Mouse (Mus musculus) midbrain, postnatal 0 days (tissue): Measurements from ENCODE around the gene Disp1. TPM values are rescaled to one million over a fixed set of nuclear protein-coding genes. Genes with fewer than 3 reads are reported as not detected.

ENCODE experiments used
- ATAC-seq: fragments of 200-750 bp; cut with Nextera tagmentation; 2 replicates; pipeline ENCODE4 v1.8.0; 2017; ENCODE audit warnings: moderate number of reproducible peaks, mild to moderate bottlenecking, moderate TSS enrichment, moderate library complexity; ENCODE audit not compliant: low FRiP score
- DNase-seq: peaks from one replicate; pipeline ENCODE4 v3.0.0-alpha.2; 2015; ENCODE audit warnings: low spot score
- H3K27ac ChIP-seq: fragments of 300-500 bp; sonication (generic); 2 replicates; pipeline ENCODE4 v1.5.1; 2014; ENCODE audit warnings: low read depth, mild to moderate bottlenecking, low read length, mixed read lengths
- H3K27me3 ChIP-seq: fragments of 300-500 bp; sonication (generic); 2 replicates; pipeline ENCODE4 v1.6.1; 2014; ENCODE audit warnings: low read length, control low read depth, mixed read lengths; ENCODE audit not compliant: insufficient read depth
- H3K36me3 ChIP-seq: fragments of 300-500 bp; sonication (generic); 2 replicates; pipeline ENCODE4 v1.6.1; 2014; ENCODE audit warnings: low read length, control low read depth, mixed read lengths; ENCODE audit not compliant: insufficient read depth
- H3K4me1 ChIP-seq: fragments of 300-500 bp; sonication (generic); 2 replicates; pipeline ENCODE4 v1.6.1; 2014; ENCODE audit warnings: mild to moderate bottlenecking, control low read depth, antibody characterized with exemption, low read length, mixed read lengths; ENCODE audit not compliant: insufficient read depth
- H3K4me2 ChIP-seq: fragments of 300-500 bp; sonication (generic); 2 replicates; pipeline ENCODE4 v1.6.1; 2014; ENCODE audit warnings: low read depth, mild to moderate bottlenecking, low read length, mixed read lengths; ENCODE audit not compliant: poor library complexity, severe bottlenecking
- H3K4me3 ChIP-seq: fragments of 300-500 bp; sonication (generic); 2 replicates; pipeline ENCODE4 v1.5.1; 2014; ENCODE audit warnings: low read depth, mild to moderate bottlenecking, low read length, moderate library complexity
- H3K9ac ChIP-seq: fragments of 300-500 bp; sonication (generic); replicated peaks from 2 replicates; pipeline ENCODE4 v1.6.1; 2014; ENCODE audit warnings: mild to moderate bottlenecking, low read length, moderate library complexity, mixed read lengths; ENCODE audit not compliant: poor library complexity, severe bottlenecking
- H3K9me3 ChIP-seq: fragments of 300-500 bp; sonication (generic); 2 replicates; pipeline ENCODE4 v1.6.1; 2016; ENCODE audit warnings: low read length, control low read depth
- CTCF ChIP-seq: IDR thresholded peaks from 2 replicates; pipeline ENCODE4 v1.5.1; 2016; ENCODE audit warnings: antibody characterized with exemption, mild to moderate bottlenecking
- WGBS: fragments of 180-500 bp; shearing (Covaris S2); extraction: QIAGEN DNeasy Blood & Tissue Kit; methylation state at CpG from one replicate; pipeline ENCODE4 v1.1.7; 2014; 5-methylcytosine and 5-hydroxymethylcytosine counted together
- polyA plus RNA-seq: library from polyadenylated mRNA; unstranded; fragments of >200 nt; fragmentation: Nextera tagmentation; extraction: Ambion mirVana; gene quantifications from 2 replicates; pipeline ENCODE4 v1.2.1, GENCODE M21; 2015
- total RNA-seq: library from RNA; depleted of rRNA; stranded (reverse); fragments of >200 nt; gene quantifications from 2 replicates; pipeline ENCODE4 v1.2.3, GENCODE M21; 2014

Disp1 gene
- total and polyA plus RNA-seq, 2 experiments from 2014 or later = 7.6 to 12.3 TPM

DNA sequence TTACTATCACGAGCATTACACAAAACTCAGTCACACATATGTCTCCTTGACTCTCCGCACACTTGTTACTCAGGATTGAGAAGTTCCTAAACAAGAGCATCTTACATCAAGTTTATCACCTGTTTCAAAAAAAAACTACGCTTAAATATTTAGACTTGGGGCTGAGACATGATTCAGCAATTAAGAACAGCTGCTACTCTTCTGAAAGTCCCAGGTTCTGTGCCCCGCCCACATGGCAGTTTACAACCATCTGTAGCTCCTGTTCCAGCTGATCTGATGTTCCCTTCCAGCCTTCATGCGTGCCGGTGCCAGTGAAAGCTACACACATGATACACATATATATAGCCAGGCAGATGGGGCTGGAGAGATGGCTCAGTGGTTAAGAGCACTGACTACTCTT lies 7.5 kb downstream of the Disp1 start:
- no peak overlapping the region for H3K4me2 ChIP-seq
- 98% methylated on average over 6 of the region's 6 CpGs for WGBS
- TF ChIP-seq CTCF = no peak

DNA sequence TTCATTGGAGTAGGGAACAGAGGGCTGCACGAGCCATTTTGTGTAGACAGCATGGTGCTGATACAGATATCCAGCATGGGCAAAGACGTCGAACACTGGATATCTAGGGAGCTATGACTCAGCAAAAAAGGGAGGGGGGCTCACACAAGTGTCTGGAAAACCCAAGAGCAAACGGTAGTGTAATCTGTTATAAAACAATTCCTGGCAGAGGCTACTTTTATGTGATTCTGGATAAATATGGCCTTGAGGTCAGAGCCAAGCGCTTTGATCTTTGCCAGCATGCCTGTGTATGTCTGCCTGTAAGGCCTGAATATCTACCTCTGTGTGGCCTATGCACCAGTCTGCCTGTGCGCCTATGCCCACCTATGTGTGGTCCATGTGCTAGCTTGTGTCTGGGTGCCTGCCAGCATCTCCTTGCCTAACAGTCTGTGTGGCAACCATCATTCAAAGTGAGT lies 8.5 kb downstream of the Disp1 start:
- Histone ChIP-seq H3K4me3 (no peak overlapping the region), H3K4me2 (no peak overlapping the region), H3K27ac (no peak overlapping the region), H3K27me3 (no peaks in the 10 kb centered on the region), H3K36me3 (no peaks in the 10 kb centered on the region), H3K9ac (no peak overlapping the region), H3K9me3 (no peaks in the 10 kb centered on the region), H3K4me1 (no peaks in the 10 kb centered on the region; the same call in 1 of the 2 replicates)
- ATAC-seq = no peak
- 63% methylated on average over 6 of the region's 6 CpGs for WGBS
- TF ChIP-seq CTCF = no peak
- peak; percentile 26 for DNase-seq

More for the DNA sequence above, 7.5 kb downstream of the Disp1 start:
- Histone ChIP-seq H3K27ac (no peak overlapping the region), H3K27me3 (no peaks in the 10 kb centered on the region), H3K4me1 (no peaks in the 10 kb centered on the region; the same call in 1 of the 2 replicates), H3K36me3 (no peaks in the 10 kb centered on the region), H3K9ac (no peak overlapping the region), H3K9me3 (no peaks in the 10 kb centered on the region), H3K4me3 (no peak overlapping the region)
- no peak for DNase-seq
- ATAC-seq = no peak

DNA sequence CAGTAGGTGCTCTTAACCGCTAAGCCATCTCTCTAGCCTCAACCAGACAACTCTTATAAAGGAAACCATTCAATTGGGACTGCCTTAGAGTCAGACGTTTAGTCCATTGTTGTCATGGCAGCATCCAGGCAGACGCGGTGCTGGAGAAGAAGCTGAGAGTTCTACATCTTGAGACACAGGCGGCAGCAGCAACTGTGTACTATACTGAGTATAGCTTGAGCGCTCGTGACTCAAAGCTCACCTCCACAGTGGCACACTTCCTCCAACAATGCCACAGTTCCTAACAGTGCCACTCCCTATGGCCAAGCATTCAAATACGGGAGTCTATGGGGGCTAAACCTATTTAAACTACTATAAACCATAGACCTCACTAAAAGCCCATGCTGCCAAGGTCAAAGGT lies 11.2 kb downstream of the Disp1 start:
- 90% methylated on average over 8 of the region's 8 CpGs for WGBS
- no peaks in the 10 kb centered on the region; the same call in 1 of the 2 replicates for H3K4me1 ChIP-seq
- H3K4me3 ChIP-seq = no peak overlapping the region
- no peak overlapping the region for H3K27ac ChIP-seq
- no peak for TF ChIP-seq CTCF
- DNase-seq (no peak), ATAC-seq (no peak)
- H3K4me2 ChIP-seq = no peak overlapping the region
- H3K27me3 ChIP-seq = no peaks in the 10 kb centered on the region
- no peak overlapping the region for H3K9ac ChIP-seq
- no peaks in the 10 kb centered on the region for H3K36me3 ChIP-seq
- no peaks in the 10 kb centered on the region for H3K9me3 ChIP-seq

DNA sequence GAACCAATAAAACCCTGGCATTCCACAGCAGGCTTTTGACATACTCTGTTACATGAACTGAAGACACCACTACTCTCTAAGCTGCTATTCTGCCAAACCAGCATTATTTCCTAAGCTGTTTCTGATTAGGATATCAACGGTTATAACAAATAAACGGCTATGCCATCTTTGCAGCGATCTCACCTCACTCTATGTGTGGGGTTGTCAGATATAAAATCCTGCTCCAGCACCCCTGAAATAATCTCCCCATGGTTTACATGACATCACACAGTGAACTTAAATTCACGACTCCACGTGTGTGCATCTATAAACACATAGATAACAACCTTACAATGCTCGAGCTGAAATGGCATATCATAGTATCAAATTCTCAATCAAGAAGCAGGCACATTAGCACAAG lies 13.7 kb downstream of the Disp1 start:
- no peak for TF ChIP-seq CTCF
- Histone ChIP-seq H3K9ac (no peak overlapping the region), H3K9me3 (no peaks in the 10 kb centered on the region), H3K36me3 (no peaks in the 10 kb centered on the region), H3K27me3 (no peaks in the 10 kb centered on the region), H3K4me1 (no peaks in the 10 kb centered on the region; the same call in 1 of the 2 replicates), H3K4me3 (no peak overlapping the region), H3K27ac (no peak overlapping the region), H3K4me2 (no peak overlapping the region)
- ATAC-seq (no peak), DNase-seq (no peak)
- WGBS = 90% methylated on average over 6 of the region's 6 CpGs

DNA sequence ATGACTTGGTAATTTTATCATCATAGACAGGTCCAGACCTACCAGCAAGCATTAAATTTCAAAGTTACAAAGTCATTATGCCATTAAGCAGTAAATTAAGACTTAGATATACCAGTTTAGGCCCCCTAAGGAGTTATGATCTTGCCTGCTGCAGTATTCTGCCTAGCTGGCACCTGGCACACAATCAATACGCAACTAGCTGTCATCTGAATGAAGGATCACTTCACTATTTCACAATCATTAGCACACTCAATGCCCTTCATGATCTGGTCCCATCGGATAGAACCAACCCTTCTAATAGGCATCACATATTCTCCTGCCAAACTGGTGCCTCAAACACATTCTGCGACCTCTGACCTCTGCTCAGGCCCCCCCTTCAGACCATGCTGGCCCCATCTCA lies 14.2 kb downstream of the Disp1 start:
- no peak for TF ChIP-seq CTCF
- WGBS = 94% methylated on average over 3 of the region's 3 CpGs

DNA sequence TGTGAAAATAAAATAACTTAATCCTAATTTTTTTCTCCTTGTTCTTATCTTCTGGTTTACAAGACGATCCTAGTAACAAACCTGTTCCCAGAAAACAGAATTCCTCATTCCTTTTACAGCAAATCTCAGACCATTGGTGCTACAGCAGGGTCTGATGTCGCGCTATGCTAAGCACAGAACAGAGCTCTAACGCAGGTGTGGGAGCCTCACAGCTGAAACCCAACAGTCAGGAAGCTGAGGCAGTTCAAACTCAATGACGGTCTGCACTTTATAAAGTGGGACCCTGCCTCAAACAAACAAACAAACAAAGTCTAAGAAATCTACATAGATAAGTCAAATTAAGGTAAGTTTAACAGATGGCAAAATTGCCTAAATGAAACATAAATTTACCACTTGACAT lies 20.4 kb downstream of the Disp1 start:
- DNase-seq (no peak), ATAC-seq (no peak)
- Histone ChIP-seq H3K9ac (no peak overlapping the region), H3K27ac (no peak overlapping the region), H3K27me3 (no peaks in the 10 kb centered on the region), H3K4me1 (no peaks in the 10 kb centered on the region), H3K9me3 (no peaks in the 10 kb centered on the region), H3K36me3 (no peaks in the 10 kb centered on the region), H3K4me2 (no peak overlapping the region), H3K4me3 (no peak overlapping the region)
- no peak for TF ChIP-seq CTCF
- WGBS = 86% methylated on average over 5 of the region's 5 CpGs

More for the DNA sequence above, 14.2 kb downstream of the Disp1 start:
- Histone ChIP-seq H3K27me3 (no peaks in the 10 kb centered on the region), H3K4me2 (no peak overlapping the region), H3K9me3 (no peaks in the 10 kb centered on the region), H3K36me3 (no peaks in the 10 kb centered on the region), H3K27ac (no peak overlapping the region), H3K4me1 (no peaks in the 10 kb centered on the region), H3K9ac (no peak overlapping the region), H3K4me3 (no peak overlapping the region)
- DNase-seq (no peak), ATAC-seq (no peak)
